Mouse (Mus musculus): ENCODE measurements at regions not wholly inside any gene's neighbourhood (a gene's known extent, or its start where the extent isn't known, plus 50 kb on each side); places are given as distances from the start of the nearest gene placed in this dataset.

GRCm38 (mm10) chr1:186501726-186502125 is 204.1 kb downstream of the Tgfb2 start:
- no peak for DNase-seq

GRCm38 (mm10) chr1:186497872-186498271 is 207.9 kb downstream of the Tgfb2 start:
- DNase-seq, result no peak

- DNase-seq, result no peak
Observed at GRCm38 (mm10) chr1:186497333-186497732, 208.5 kb downstream of the Tgfb2 start.

- DNase-seq, result no peak
Observed at GRCm38 (mm10) chr1:186494411-186494783, 211.4 kb downstream of the Tgfb2 start.

- DNase-seq, result no peak
Observed at GRCm38 (mm10) chr1:186493664-186494410, 212.0 kb downstream of the Tgfb2 start.

- DNase-seq, result peak; percentile 6
Observed at GRCm38 (mm10) chr1:186482177-186482576, 223.6 kb downstream of the Tgfb2 start.

- no peak for DNase-seq
Observed at GRCm38 (mm10) chr1:186480019-186480418, 225.8 kb downstream of the Tgfb2 start.

- DNase-seq, result peak; percentile 58
Observed at GRCm38 (mm10) chr1:186478428-186479238, 227.2 kb downstream of the Tgfb2 start.

- no peak for DNase-seq
Observed at GRCm38 (mm10) chr1:186474844-186475243, 230.9 kb downstream of the Tgfb2 start.

GRCm38 (mm10) chr1:186474385-186474784 is 231.4 kb downstream of the Tgfb2 start:
- DNase-seq, result no peak

GRCm38 (mm10) chr1:186472955-186473354 is 232.8 kb downstream of the Tgfb2 start:
- DNase-seq, result no peak

GRCm38 (mm10) chr1:186465526-186465925 is 240.3 kb downstream of the Tgfb2 start:
- DNase-seq, result no peak

- no peak for DNase-seq
Observed at GRCm38 (mm10) chr1:186460742-186461141, 245.0 kb downstream of the Tgfb2 start.

- DNase-seq, result peak; percentile 12
Observed at GRCm38 (mm10) chr1:186458099-186458637, 247.6 kb downstream of the Tgfb2 start.

- DNase-seq, result no peak
Observed at GRCm38 (mm10) chr1:186457098-186457497, 248.7 kb downstream of the Tgfb2 start.

- peak; percentile 19 for DNase-seq
Observed at GRCm38 (mm10) chr1:186456131-186456530, 249.7 kb downstream of the Tgfb2 start.

- DNase-seq, result no peak
Observed at GRCm38 (mm10) chr1:186455177-186455660, 250.6 kb downstream of the Tgfb2 start.

- DNase-seq, result no peak
Observed at GRCm38 (mm10) chr1:186454393-186455085, 251.2 kb downstream of the Tgfb2 start.

- peak; percentile 5 for DNase-seq
Observed at GRCm38 (mm10) chr1:186448841-186449650, 256.7 kb downstream of the Tgfb2 start.

- DNase-seq, result no peak
Observed at GRCm38 (mm10) chr1:186447521-186447920, 258.3 kb downstream of the Tgfb2 start.

- DNase-seq, result peak; percentile 8
Observed at GRCm38 (mm10) chr1:186444701-186445131, 261.1 kb downstream of the Tgfb2 start.

GRCm38 (mm10) chr1:186442160-186442559 is 263.6 kb downstream of the Tgfb2 start:
- DNase-seq, result no peak

All from kidney, adult 18-20 months (tissue).